Mouse (Mus musculus) gastrocnemius, adult 8-10 months (tissue): ENCODE results near the gene Tmem121b. TPM values are rescaled to one million over a fixed set of nuclear protein-coding genes. Genes with fewer than 3 reads are reported as not detected.

Source experiments
- DNase-seq, 2 experiments: peaks; one replicate each; pipeline ENCODE4 v3.0.0; 2022; ENCODE audit warnings: low spot score in 2 of 2
- total RNA-seq, 4 experiments: library from RNA; stranded (reverse); gene quantifications; 2 replicates each; pipeline ENCODE4 v1.2.4; 2022

Tmem121b gene
- not detected for total RNA-seq

GRCm38 (mm10) chr6:120493374-120494181 lies at the start of gene Tmem121b:
TSS of gene Tmem121b (minus strand) at chr6:120493807.
- no peak for DNase-seq

- DNase-seq: no peak
Observed at GRCm38 (mm10) chr6:120542061-120542460, 48.5 kb upstream of the Tmem121b start.

- DNase-seq: no peak
Observed at GRCm38 (mm10) chr6:120541386-120541785, 47.8 kb upstream of the Tmem121b start.

DNA sequence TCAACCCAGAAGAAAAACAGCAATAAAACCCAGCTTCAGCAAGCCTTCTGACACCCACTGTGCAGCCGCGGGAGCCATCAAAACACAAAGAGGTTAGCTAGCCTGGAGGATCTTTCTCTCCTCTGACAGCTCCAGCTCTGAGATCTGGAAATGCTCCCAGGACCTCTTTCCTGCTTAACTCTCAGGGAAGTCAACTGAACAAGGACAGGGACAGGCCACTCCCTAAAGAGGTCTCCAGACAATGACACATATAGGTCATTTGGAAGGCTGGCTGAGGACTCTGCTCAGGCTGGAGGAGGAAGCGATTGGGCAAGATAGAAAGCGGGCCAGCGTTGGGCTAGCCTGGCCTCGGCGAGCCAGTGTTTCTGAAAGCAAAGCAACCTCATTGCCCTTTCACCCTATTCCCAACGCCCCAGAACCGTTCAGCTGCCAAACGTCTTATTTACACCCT lies 46.2 kb upstream of the Tmem121b start:
- peak; percentile 34 to 65 for DNase-seq

- peak; percentile 42 to 59 for DNase-seq
Observed at GRCm38 (mm10) chr6:120539132-120539759, 45.6 kb upstream of the Tmem121b start.

DNA sequence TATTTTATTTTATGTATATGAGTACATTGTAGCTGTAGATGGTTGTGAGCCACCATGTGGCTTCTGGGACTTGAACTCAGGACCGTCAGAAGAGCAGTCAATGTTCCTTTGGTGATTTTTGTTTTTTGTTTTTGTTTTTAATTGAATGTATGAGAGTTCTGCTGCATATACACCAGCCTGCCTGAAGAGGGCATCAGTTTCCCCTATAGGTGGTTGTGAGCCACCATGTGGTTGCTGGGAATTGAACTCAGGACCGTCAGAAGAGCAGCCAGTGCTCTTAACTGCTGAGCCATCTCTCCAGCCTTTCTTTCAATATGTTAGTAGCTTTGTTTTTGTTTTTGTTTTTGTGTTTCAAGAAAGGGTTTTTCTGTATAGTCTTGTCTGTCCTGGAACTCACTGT lies 42.7 kb upstream of the Tmem121b start:
- DNase-seq: no peak

GRCm38 (mm10) chr6:120532594-120532993 lies 39.0 kb upstream of the Tmem121b start:
- DNase-seq: no peak

DNA sequence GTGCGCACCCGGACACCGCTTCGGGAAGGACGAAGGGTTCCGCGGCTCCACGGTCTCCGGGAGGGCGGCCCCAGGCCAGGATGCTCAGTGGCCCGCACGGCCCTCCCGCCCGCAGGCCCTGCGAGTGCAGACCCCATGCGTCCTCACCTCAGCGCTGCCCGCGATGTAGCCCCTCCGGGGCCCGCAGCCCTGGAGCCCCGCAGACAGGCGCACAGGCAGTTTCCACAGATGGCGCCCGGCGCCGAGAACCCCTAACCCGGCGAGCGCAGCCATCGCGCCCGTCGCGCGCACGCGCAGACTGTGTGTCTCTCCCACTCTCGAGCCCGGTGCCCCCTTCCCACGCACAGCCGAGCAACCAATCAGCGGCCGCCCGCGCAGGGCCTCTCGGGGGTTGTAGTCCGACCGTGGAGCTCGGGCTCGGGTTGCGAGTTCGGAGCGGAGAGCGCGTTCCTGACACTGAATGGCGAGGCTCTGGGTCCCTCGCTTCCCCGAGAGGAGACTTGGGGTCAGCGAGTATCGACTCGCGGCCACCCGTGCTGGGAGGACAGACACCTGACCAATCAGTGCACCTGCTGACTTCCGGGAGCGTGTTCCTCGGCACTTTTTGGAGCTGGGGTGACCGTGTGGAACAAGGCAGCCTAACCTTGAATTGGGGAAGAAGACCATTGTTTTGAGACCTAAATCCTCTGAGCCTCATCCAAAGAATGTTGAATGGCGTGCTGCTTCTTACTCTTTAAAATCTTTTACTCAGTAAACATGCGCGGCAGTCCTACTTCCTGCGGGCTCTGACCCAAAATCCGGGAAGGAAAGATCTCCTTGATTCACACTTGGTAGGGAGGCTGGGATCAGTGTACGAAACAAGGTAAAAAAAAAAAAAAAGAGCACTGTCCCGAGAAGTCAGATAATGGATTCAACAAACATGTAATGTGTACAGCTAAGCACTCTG lies 37.7 kb upstream of the Tmem121b start, which contains the start of gene Hdhd5:
TSS of gene Hdhd5 (minus strand) at position 300 of the 946 bp plus-strand sequence.
- DNase-seq: peak; percentile 81 to 88

- no peak for DNase-seq
Observed at GRCm38 (mm10) chr6:120529123-120529522, 35.5 kb upstream of the Tmem121b start.

DNA sequence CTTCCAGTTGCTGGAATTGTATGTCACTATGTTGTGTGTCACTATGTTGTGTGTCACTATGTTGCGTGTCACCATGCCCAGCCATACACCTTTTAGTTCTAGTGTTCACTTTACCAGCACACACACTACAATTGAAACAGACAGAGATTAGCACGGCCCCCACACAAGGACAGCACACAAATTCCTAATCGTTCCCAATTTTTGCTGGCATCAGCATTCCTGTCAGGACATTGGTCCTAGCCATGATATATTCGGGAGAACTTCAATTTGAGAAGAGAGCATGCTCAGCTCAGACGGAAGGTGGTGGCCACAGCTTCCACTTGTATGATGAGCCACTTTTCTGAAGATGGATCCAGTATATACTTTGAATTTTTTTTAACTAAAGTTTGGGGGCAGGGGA lies 31.2 kb upstream of the Tmem121b start:
- DNase-seq: no peak

- no peak for DNase-seq
Observed at GRCm38 (mm10) chr6:120519647-120520046, 26.0 kb upstream of the Tmem121b start.

DNA sequence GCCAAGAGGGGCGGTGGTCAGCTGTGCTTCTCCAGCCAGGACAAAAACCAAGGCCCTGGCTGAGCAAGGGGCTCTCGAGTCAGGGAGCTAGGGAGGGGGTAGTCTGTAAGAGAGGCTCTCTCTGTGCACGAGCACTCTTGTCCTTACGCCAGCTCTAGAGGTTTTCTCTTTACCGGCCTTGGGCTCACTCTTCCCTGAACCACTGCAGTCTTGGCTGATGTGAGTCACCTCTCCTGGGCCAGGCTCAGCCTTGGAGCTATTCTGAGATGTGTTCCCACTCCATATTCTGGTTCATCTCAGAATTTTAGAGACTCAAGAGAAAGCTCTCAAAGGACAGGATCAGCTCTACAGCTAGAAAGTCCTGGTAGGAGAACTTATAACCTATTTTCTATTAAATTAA lies 23.7 kb upstream of the Tmem121b start:
- no peak for DNase-seq

DNA sequence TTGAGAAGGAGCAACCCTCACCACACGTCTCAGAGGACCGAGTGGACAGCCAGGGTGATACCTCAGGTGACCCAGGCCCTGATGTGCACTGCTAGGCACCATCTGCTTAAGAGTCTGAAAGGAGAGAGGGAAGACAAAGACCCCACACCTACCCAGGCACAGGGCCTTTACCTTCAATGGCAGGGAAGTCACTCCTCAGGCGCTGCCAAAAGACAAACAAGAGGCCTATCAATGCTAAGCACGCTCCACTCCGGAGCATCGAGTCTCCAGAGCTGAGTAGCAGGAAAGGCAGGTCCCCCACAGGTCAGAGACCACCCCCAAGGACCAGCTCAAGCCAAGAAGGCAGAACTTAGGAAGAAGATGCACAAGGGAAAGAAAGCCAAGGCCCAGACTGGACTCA lies 23.3 kb upstream of the Tmem121b start:
- DNase-seq: no peak

GRCm38 (mm10) chr6:120516422-120516821 lies 22.8 kb upstream of the Tmem121b start:
- DNase-seq: no peak

DNA sequence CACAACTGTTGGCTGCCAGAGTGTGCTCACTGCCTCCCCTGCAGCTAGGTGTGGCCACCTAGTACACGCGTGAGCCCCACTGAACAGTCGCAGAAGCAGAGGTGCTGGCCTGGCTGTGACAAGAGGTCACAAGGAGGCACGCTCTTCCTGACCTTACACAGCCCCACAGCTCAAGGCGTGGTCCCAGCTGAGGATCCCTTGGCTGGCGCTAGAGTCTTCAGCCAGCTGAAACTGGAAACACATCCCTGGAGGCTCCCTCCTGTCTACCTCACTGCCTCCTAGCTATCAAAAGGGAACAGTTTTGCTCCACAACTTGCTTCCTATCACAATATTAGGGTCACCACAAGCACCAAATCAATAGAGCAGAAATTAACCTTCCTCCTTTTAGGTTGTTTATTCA lies 17.6 kb upstream of the Tmem121b start:
- DNase-seq: no peak

GRCm38 (mm10) chr6:120510425-120510824 lies 16.8 kb upstream of the Tmem121b start:
- no peak for DNase-seq

DNA sequence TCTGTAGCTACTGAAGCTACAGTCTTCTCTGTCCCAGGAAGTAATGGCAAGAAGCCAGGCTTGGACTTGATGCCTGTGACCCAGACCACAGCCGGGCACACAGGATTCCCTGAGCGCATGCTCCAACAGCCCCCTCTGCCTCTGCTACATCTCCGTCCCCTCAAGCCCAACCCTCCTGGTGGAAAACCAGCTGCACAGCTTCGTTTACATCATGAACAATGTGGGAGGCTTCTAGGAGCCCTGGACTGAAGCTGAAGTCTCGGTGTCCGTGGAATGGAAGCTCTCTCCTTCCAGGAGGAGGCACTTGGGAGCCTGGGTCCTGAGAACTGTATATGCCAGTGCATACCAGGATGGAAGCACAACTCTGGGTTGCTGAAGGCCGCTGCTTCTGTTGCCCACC lies 16.4 kb upstream of the Tmem121b start:
- no peak for DNase-seq

DNA sequence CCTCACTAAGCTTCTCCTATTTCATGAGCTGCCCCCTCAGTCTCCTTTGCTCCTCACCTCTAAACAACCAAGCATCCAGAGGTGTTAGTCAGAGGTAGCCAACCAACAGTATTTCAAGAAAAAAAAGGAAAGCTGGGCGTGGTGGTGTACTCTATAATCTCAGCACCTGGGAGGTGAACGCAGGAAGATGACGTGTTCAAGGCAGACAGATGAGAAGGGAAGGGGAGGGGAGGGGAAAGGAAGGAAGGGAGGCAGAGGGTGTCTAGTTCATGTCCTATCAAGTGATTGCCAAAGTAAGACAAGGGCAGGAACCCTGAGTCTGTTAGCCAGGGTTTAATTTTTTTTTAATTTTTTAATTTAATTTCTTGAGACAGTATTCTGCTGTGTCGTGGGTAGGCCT lies 15.0 kb upstream of the Tmem121b start:
- no peak for DNase-seq

GRCm38 (mm10) chr6:120505531-120505930 lies 11.9 kb upstream of the Tmem121b start:
- DNase-seq: no peak

GRCm38 (mm10) chr6:120504051-120504450 lies 10.4 kb upstream of the Tmem121b start:
- no peak for DNase-seq

DNA sequence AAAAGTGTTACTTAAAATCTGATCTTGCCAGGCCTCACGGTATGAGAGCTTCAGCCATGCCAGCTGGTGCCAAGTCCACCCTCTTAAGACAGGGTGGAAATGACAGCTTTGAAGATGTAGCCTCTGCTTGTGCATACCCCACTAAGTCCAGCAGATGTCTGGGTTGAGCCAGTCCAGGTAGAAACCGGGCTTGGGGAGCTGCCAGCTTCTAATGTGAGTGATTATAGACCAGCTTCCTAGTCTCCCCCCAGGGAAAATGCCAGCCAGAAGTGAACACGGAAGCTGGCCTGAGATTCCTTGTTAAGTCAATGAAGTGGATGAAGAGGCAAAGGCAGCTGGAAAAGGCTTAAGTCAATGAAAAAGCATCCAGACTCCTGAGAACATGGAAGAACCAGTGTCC lies 2.9 kb upstream of the Tmem121b start:
- no peak for DNase-seq
